12 mouse cellular contexts compared by ENCODE assay signal in genomic region chr11:50546456-50547144, GRCm38 (mm10). TPM values are rescaled to one million over a fixed set of nuclear protein-coding genes. Genes with fewer than 3 reads are reported as not detected.
DNase-seq lines count a peak whose midpoint lies in the region; ATAC-seq and TF ChIP-seq lines count a peak whose summit lies in the region.
"Had no signal": no experiment of that assay in that cellular context is flagged by ENCODE, and none has a peak within 500 bp of the region (broad histone marks: within the 10 kb centered on the region; RNA-seq: fewer than 3 reads in every experiment).

No protein-coding gene starts in this region.

- intact Hi-C loops in left cerebral cortex, adult 2 months (cut with DNase I), result no loop called here

- no peak overlapping the region for H3K9ac ChIP-seq in forebrain, embryonic 11.5 days (ENCODE audit: low read length)
- no peak overlapping the region for H3K9ac ChIP-seq in forebrain, embryonic 12.5 days
- no peak overlapping the region for H3K9ac ChIP-seq in forebrain, embryonic 15.5 days (replicated peaks)
- H3K9ac ChIP-seq in neural tube, embryonic 15.5 days (replicated peaks), result no peak overlapping the region
- H3K9ac ChIP-seq: lung, embryonic 15.5 days had no signal

- no peaks in the 10 kb centered on the region for H3K36me3 ChIP-seq in forebrain, embryonic 11.5 days (ENCODE audit: control insufficient read depth, insufficient read depth, low read length)
- H3K36me3 ChIP-seq in forebrain, embryonic 12.5 days (replicated peaks), result no peaks in the 10 kb centered on the region
- H3K36me3 ChIP-seq in forebrain, embryonic 15.5 days, result no peaks in the 10 kb centered on the region
- H3K36me3 ChIP-seq in neural tube, embryonic 15.5 days, result no peaks in the 10 kb centered on the region
- H3K36me3 ChIP-seq: lung, embryonic 15.5 days had no signal

- WGBS in forebrain, embryonic 11.5 days, result 89% methylated on average over 11 of the region's 11 CpGs
- WGBS in forebrain, embryonic 12.5 days, result 94% methylated on average over 11 of the region's 11 CpGs
- 69% methylated on average over 11 of the region's 11 CpGs for WGBS in forebrain, embryonic 15.5 days
- 84% methylated on average over 11 of the region's 11 CpGs for WGBS in neural tube, embryonic 15.5 days

- no peak for TF ChIP-seq CTCF in left cerebral cortex, adult 2 months (IDR thresholded peaks at IDR 0.05)

- DNase-seq in forebrain, embryonic 11.5 days (ENCODE audit: low spot score), result peak; percentile 37
- peak; percentile 26 for DNase-seq in adipocyte (ENCODE audit: low spot score)
- peak; percentile 29 to 41 for DNase-seq in left cerebral cortex, adult 2 months (ENCODE audit: extremely low spot score in 1 of 2, low spot score in 2 of 2)
- DNase-seq in thymus, postnatal 25 days, result no peak
- no peak for DNase-seq in thymus, postnatal 10 days (ENCODE audit: low spot score in 2 of 2)
- DNase-seq: kidney, adult 11 months had no signal

- ATAC-seq in forebrain, embryonic 11.5 days (replicated peaks; ENCODE audit: low FRiP score), result no peak
- no peak for ATAC-seq in forebrain, embryonic 12.5 days (ENCODE audit: low FRiP score)
- peak; percentile 69; the same call in 1 of the 2 replicates for ATAC-seq in forebrain, embryonic 15.5 days (replicated peaks)
- no peak for ATAC-seq in neural tube, embryonic 15.5 days (ENCODE audit: low FRiP score)
- ATAC-seq: activated CD4-positive, CD25-positive, alpha-beta regulatory T cell, adult 4 months had no signal

- H3K4me2 ChIP-seq in forebrain, embryonic 11.5 days (ENCODE audit: low read depth, low read length, severe bottlenecking), result no peak overlapping the region
- no peak overlapping the region for H3K4me2 ChIP-seq in forebrain, embryonic 12.5 days
- no peak overlapping the region for H3K4me2 ChIP-seq in forebrain, embryonic 15.5 days (replicated peaks)
- H3K4me2 ChIP-seq in neural tube, embryonic 15.5 days, result no peak overlapping the region
- H3K4me2 ChIP-seq: lung, embryonic 15.5 days had no signal

- H3K4me3 ChIP-seq in forebrain, embryonic 11.5 days (ENCODE audit: low read depth, low read length), result no peak overlapping the region
- H3K4me3 ChIP-seq in forebrain, embryonic 12.5 days (replicated peaks), result no peak overlapping the region
- H3K4me3 ChIP-seq in forebrain, embryonic 15.5 days, result no peak overlapping the region
- no peak overlapping the region for H3K4me3 ChIP-seq in left cerebral cortex, adult 2 months
- no peak overlapping the region for H3K4me3 ChIP-seq in neural tube, embryonic 15.5 days (replicated peaks)
- H3K4me3 ChIP-seq: erythroblast, embryonic 14.5 days; lung, embryonic 15.5 days had no signal

- no peaks in the 10 kb centered on the region for H3K9me3 ChIP-seq in forebrain, embryonic 11.5 days (ENCODE audit: control insufficient read depth, low read length)
- H3K9me3 ChIP-seq in forebrain, embryonic 12.5 days, result no peaks in the 10 kb centered on the region
- no peaks in the 10 kb centered on the region for H3K9me3 ChIP-seq in forebrain, embryonic 15.5 days
- no peaks in the 10 kb centered on the region for H3K9me3 ChIP-seq in neural tube, embryonic 15.5 days (replicated peaks)
- H3K9me3 ChIP-seq: lung, embryonic 15.5 days had no signal

- no peak overlapping the region for H3K27ac ChIP-seq in forebrain, embryonic 11.5 days (ENCODE audit: low read depth, low read length)
- H3K27ac ChIP-seq in forebrain, embryonic 12.5 days, result no peak overlapping the region
- H3K27ac ChIP-seq in forebrain, embryonic 15.5 days (replicated peaks), result peak overlapping the region; percentile 59
- no peak overlapping the region for H3K27ac ChIP-seq in left cerebral cortex, adult 2 months
- no peak overlapping the region for H3K27ac ChIP-seq in neural tube, embryonic 15.5 days (replicated peaks)
- H3K27ac ChIP-seq: lung, embryonic 15.5 days had no signal

- H3K4me1 ChIP-seq in forebrain, embryonic 11.5 days (replicated peaks; ENCODE audit: control insufficient read depth, insufficient read depth, low read length), result no peaks in the 10 kb centered on the region
- H3K4me1 ChIP-seq in forebrain, embryonic 12.5 days, result no peaks in the 10 kb centered on the region
- peaks cover 10% of the 10 kb centered on the region for H3K4me1 ChIP-seq in forebrain, embryonic 15.5 days
- no peaks in the 10 kb centered on the region for H3K4me1 ChIP-seq in neural tube, embryonic 15.5 days
- H3K4me1 ChIP-seq: lung, embryonic 15.5 days had no signal

- H3K27me3 ChIP-seq in forebrain, embryonic 11.5 days (ENCODE audit: control insufficient read depth, insufficient read depth, low read length), result no peaks in the 10 kb centered on the region
- H3K27me3 ChIP-seq in forebrain, embryonic 12.5 days, result no peaks in the 10 kb centered on the region; the same call in 1 of the 2 replicates
- H3K27me3 ChIP-seq in forebrain, embryonic 15.5 days, result no peaks in the 10 kb centered on the region
- H3K27me3 ChIP-seq in neural tube, embryonic 15.5 days (replicated peaks), result no peaks in the 10 kb centered on the region
- H3K27me3 ChIP-seq: lung, embryonic 15.5 days had no signal

RNA-seq across cellular contexts. Expression of gene Adamts2, which starts 55.3 kb away (rescaled TPM):
- polyA plus RNA-seq in forebrain, embryonic 11.5 days (2014; fragmentation: Nextera tagmentation; extraction: Ambion mirVana), result 1.0 and 1.6 TPM in 2 replicates
- 1.8 and 2.0 TPM in 2 replicates for polyA plus RNA-seq in forebrain, embryonic 12.5 days (2016; fragmentation: Nextera tagmentation; extraction: Ambion mirVana)
- 2.5 and 2.8 TPM in 2 replicates for polyA plus RNA-seq in forebrain, embryonic 15.5 days (2015; fragmentation: Nextera tagmentation; extraction: Ambion mirVana)
- total RNA-seq in left cerebral cortex, adult 2 months (2021), result 10 to 100 TPM; 10.9 to 13.0 TPM
- 4.7 and 5.6 TPM in 2 replicates for polyA plus RNA-seq in neural tube, embryonic 15.5 days (2015; fragmentation: Nextera tagmentation; extraction: Ambion mirVana)
- polyA plus RNA-seq: activated CD4-positive, CD25-positive, alpha-beta regulatory T cell, adult 4 months; erythroblast, embryonic 14.5 days had no signal

Comparison
In these comparisons a context has a peak if more than half of its experiments do, and no peak if none do; other contexts are left out.
1. DNase-seq: peak in forebrain, embryonic 11.5 days (single experiment), adipocyte (single experiment) and left cerebral cortex, adult 2 months (2 of 2); none in thymus, postnatal 25 days (single experiment) and thymus, postnatal 10 days (0 of 2).